Mouse (Mus musculus): ENCODE measurements around the gene Gpd1. TPM values are rescaled to one million over a fixed set of nuclear protein-coding genes. Genes with fewer than 3 reads are reported as not detected.
"Not testable (repeated sequence)": the region's sequence is repeated elsewhere in the genome, so short reads cannot be mapped to it uniquely, and the experiment has no call there.

Gpd1 gene
- total and polyA plus RNA-seq, 3 experiments, result 708 to 1,239 (median 1,060) TPM

DNA sequence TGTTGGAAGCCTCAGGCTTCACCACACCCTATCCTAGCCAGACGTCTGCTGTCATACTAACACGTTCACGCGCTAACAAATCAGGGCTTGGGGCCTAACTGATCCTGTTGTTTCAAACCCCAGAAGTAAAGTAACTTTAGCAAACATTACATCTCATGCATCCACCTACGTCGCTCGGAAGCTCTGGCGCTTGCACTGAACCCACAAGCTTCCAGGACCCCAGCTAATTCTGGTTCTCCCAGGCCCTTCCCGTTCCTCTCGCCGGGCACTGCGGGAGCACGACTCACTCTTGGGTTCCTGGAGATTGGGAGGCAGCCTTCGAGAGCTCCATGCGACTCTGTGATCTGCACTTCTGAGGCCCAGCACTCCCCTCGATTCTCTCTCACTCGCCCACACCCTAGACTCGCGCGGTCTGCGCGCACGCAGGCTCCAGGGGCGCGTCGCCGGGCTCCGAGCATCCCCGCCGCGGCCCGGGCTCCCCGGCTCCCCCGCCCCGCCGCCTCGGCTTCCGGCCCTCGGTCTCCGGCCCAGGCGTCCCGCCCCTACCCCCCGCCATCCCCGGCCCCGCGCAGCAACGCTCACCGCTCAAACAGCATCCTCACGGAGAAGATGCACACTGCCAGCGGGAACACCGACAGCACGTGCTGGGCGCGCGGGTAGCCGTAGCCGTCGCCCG lies 54.4 kb downstream of the Gpd1 start:
- no peak for DNase-seq

DNA sequence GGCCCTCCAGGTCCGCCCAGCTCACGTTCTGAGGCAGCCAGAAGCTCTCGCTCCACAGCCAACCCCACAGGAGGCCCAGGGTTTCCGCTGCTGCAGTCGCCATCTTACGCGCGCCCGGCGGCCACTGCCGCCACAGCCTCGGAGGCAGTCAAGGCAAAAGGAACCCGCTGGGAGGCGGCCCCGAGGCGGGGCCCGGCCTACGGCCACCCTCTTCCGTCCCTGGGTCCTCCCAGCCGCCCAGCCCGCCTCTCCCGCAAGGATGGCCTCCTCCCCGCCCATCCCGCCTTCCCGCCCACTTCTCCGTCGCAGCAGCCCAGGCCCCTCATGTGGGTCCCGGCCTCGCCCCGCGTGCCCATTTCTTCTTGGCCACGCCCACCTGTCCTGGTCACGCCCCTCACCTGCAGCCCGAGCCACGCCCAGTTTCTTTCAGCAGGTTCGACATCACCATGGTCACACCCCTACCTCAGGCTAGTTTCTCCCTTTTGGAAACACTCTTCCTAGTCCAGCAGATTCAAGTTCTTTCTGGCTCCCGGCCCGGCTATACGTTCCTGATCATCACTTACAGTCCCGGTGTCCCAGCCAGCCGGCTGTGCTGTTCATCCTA lies 55.1 kb downstream of the Gpd1 start:
- peak; percentile 96 for DNase-seq

DNA sequence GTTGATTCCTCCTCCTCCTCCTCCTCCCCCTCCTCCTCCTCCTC lies 55.4 kb downstream of the Gpd1 start, which contains the start of gene Cers5:
Cers5 (minus strand) TSS at position 5 of the 44 bp plus-strand sequence.
- not testable (repeated sequence) for DNase-seq

DNA sequence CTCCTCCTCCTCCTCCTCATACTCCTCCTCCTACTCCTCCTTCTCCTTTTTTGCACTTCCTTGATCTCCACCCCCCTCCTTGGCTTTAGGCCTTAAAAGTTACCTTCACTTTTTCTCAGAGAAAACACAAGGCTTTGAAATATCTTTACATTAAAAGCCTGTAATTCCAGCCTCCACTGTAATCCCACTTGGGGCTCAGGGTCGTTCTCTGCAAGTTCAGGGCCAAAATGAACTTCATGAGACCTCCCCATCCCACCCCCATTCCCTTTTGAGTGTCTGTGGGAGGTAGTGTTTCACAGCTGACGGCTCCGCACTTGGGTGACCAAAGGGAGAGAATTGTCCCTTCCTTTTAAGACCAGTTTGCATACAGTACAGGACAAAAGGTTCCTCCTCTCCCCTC lies 55.6 kb downstream of the Gpd1 start:
- DNase-seq, result no peak

Other genes starting within 250 kb of the Gpd1 start
- 1 to 10 TPM; 4.5 to 6.4 TPM for gene Bcdin3d, start 242.8 kb upstream of the Gpd1 start, total RNA-seq (2021)
- gene Bcdin3d, start 242.8 kb upstream of the Gpd1 start, polyA plus RNA-seq (2012; rRNA removed), result 3.3 and 4.7 TPM in 2 replicates
- 10 to 100 TPM; 32.2 to 33.3 TPM for gene Faim2, start 189.3 kb upstream of the Gpd1 start, total RNA-seq (2021)
- 8.8 and 14.3 TPM in 2 replicates for gene Faim2, start 189.3 kb upstream of the Gpd1 start, polyA plus RNA-seq (2012; rRNA removed)
- 1 to 10 TPM in 1 of 2 experiments, under 1 TPM in 1; 0.81 to 3.5 TPM for gene Aqp2, start 138.5 kb upstream of the Gpd1 start, total RNA-seq (2021)
- 0.40 and 0.59 TPM in 2 replicates for gene Aqp2, start 138.5 kb upstream of the Gpd1 start, polyA plus RNA-seq (2012; rRNA removed)
- 1 to 10 TPM; 1.1 to 3.4 TPM for gene Aqp5, start 126.7 kb upstream of the Gpd1 start, total RNA-seq (2021)
- gene Aqp5, start 126.7 kb upstream of the Gpd1 start, polyA plus RNA-seq (2012; rRNA removed), result 0.86 and 1.6 TPM in 2 replicates
- not detected for gene Aqp6, start 116.1 kb upstream of the Gpd1 start, total RNA-seq (2021)
- not detected in 2 replicates for gene Aqp6, start 116.1 kb upstream of the Gpd1 start, polyA plus RNA-seq (2012; rRNA removed)
- 1 to 10 TPM; 2.8 to 3.7 TPM for gene Racgap1, start 65.9 kb upstream of the Gpd1 start, total RNA-seq (2021)
- gene Racgap1, start 65.9 kb upstream of the Gpd1 start, polyA plus RNA-seq (2012; rRNA removed), result 2.6 and 2.7 TPM in 2 replicates
- under 1 TPM; 0.59 to 0.72 TPM for gene Asic1, start 47.1 kb upstream of the Gpd1 start, total RNA-seq (2021)
- gene Asic1, start 47.1 kb upstream of the Gpd1 start, polyA plus RNA-seq (2012; rRNA removed), result 0.37 and 0.71 TPM in 2 replicates
- 10 to 100 TPM; 37.6 to 53.6 TPM for gene Smarcd1, start 15.4 kb upstream of the Gpd1 start, total RNA-seq (2021)
- 74.6 and 76.9 TPM in 2 replicates for gene Smarcd1, start 15.4 kb upstream of the Gpd1 start, polyA plus RNA-seq (2012; rRNA removed)
- 10 to 100 TPM; 22.1 to 33.4 TPM for gene Gm17349, start 12.0 kb upstream of the Gpd1 start, total RNA-seq (2021)
- gene Gm17349, start 12.0 kb upstream of the Gpd1 start, polyA plus RNA-seq (2012; rRNA removed), result 111 and 156 TPM in 2 replicates
- gene Cox14, start 8.1 kb downstream of the Gpd1 start, total RNA-seq (2021), result 100 to 1,000 TPM; 202 to 243 TPM
- gene Cox14, start 8.1 kb downstream of the Gpd1 start, polyA plus RNA-seq (2012; rRNA removed), result 685 and 754 TPM in 2 replicates
- 10 to 100 TPM; 46.4 to 54.6 TPM for gene Cers5, start 55.4 kb downstream of the Gpd1 start, total RNA-seq (2021)
- gene Cers5, start 55.4 kb downstream of the Gpd1 start, polyA plus RNA-seq (2012; rRNA removed), result 26.1 and 32.6 TPM in 2 replicates
- 10 to 100 TPM; 35.3 to 50.0 TPM for gene Lima1, start 157.9 kb downstream of the Gpd1 start, total RNA-seq (2021)
- 5.7 and 8.3 TPM in 2 replicates for gene Lima1, start 157.9 kb downstream of the Gpd1 start, polyA plus RNA-seq (2012; rRNA removed)
- gene Fam186a, start 249.5 kb downstream of the Gpd1 start, total RNA-seq (2021), result under 1 TPM; 0.29 to 0.31 TPM
- gene Fam186a, start 249.5 kb downstream of the Gpd1 start, polyA plus RNA-seq (2012; rRNA removed), result 0.08 and 0.13 TPM in 2 replicates